Mouse (Mus musculus) midbrain, postnatal 0 days (tissue): Measurements from ENCODE around the gene Nckipsd. TPM values are rescaled to one million over a fixed set of nuclear protein-coding genes. Genes with fewer than 3 reads are reported as not detected.
A peak's percentile ranks its signal among the peaks of the same experiment; 100 is the strongest.

Source experiments
- ATAC-seq: fragments of 200-750 bp; cut with Nextera tagmentation; 2 replicates; pipeline ENCODE4 v1.8.0; 2017; ENCODE audit warnings: moderate number of reproducible peaks, mild to moderate bottlenecking, moderate TSS enrichment, moderate library complexity; ENCODE audit not compliant: low FRiP score
- DNase-seq: peaks from one replicate; pipeline ENCODE4 v3.0.0-alpha.2; 2015; ENCODE audit warnings: low spot score
- H3K27ac ChIP-seq: fragments of 300-500 bp; sonication (generic); 2 replicates; pipeline ENCODE4 v1.5.1; 2014; ENCODE audit warnings: low read depth, mild to moderate bottlenecking, low read length, mixed read lengths
- H3K27me3 ChIP-seq: fragments of 300-500 bp; sonication (generic); 2 replicates; pipeline ENCODE4 v1.6.1; 2014; ENCODE audit warnings: low read length, control low read depth, mixed read lengths; ENCODE audit not compliant: insufficient read depth
- H3K36me3 ChIP-seq: fragments of 300-500 bp; sonication (generic); 2 replicates; pipeline ENCODE4 v1.6.1; 2014; ENCODE audit warnings: low read length, control low read depth, mixed read lengths; ENCODE audit not compliant: insufficient read depth
- H3K4me1 ChIP-seq: fragments of 300-500 bp; sonication (generic); 2 replicates; pipeline ENCODE4 v1.6.1; 2014; ENCODE audit warnings: mild to moderate bottlenecking, control low read depth, antibody characterized with exemption, low read length, mixed read lengths; ENCODE audit not compliant: insufficient read depth
- H3K4me2 ChIP-seq: fragments of 300-500 bp; sonication (generic); 2 replicates; pipeline ENCODE4 v1.6.1; 2014; ENCODE audit warnings: low read depth, mild to moderate bottlenecking, low read length, mixed read lengths; ENCODE audit not compliant: poor library complexity, severe bottlenecking
- H3K4me3 ChIP-seq: fragments of 300-500 bp; sonication (generic); 2 replicates; pipeline ENCODE4 v1.5.1; 2014; ENCODE audit warnings: low read depth, mild to moderate bottlenecking, low read length, moderate library complexity
- H3K9ac ChIP-seq: fragments of 300-500 bp; sonication (generic); replicated peaks from 2 replicates; pipeline ENCODE4 v1.6.1; 2014; ENCODE audit warnings: mild to moderate bottlenecking, low read length, moderate library complexity, mixed read lengths; ENCODE audit not compliant: poor library complexity, severe bottlenecking
- H3K9me3 ChIP-seq: fragments of 300-500 bp; sonication (generic); 2 replicates; pipeline ENCODE4 v1.6.1; 2016; ENCODE audit warnings: low read length, control low read depth
- CTCF ChIP-seq: IDR thresholded peaks from 2 replicates; pipeline ENCODE4 v1.5.1; 2016; ENCODE audit warnings: antibody characterized with exemption, mild to moderate bottlenecking
- WGBS: fragments of 180-500 bp; shearing (Covaris S2); extraction: QIAGEN DNeasy Blood & Tissue Kit; methylation state at CpG from one replicate; pipeline ENCODE4 v1.1.7; 2014; 5-methylcytosine and 5-hydroxymethylcytosine counted together
- polyA plus RNA-seq: library from polyadenylated mRNA; unstranded; fragments of >200 nt; fragmentation: Nextera tagmentation; extraction: Ambion mirVana; gene quantifications from 2 replicates; pipeline ENCODE4 v1.2.1, GENCODE M21; 2015
- total RNA-seq: library from RNA; depleted of rRNA; stranded (reverse); fragments of >200 nt; gene quantifications from 2 replicates; pipeline ENCODE4 v1.2.3, GENCODE M21; 2014

Gene Nckipsd
- total and polyA plus RNA-seq, 2 experiments from 2014 or later: 32.5 to 83.4 TPM

- ATAC-seq (no peak), DNase-seq (no peak)
- Histone ChIP-seq H3K9me3 (no peaks in the 10 kb centered on the region), H3K9ac (no peak overlapping the region), H3K4me3 (no peak overlapping the region), H3K4me1 (peaks cover 6% of the 10 kb centered on the region; the same call in 1 of the 2 replicates), H3K27me3 (no peaks in the 10 kb centered on the region), H3K27ac (no peak overlapping the region), H3K36me3 (peaks cover 41% of the 10 kb centered on the region), H3K4me2 (no peak overlapping the region)
- no peak for TF ChIP-seq CTCF
Measured at GRCm38 (mm10) chr9:108806379-108806778, 1.8 kb upstream of the Nckipsd start.

DNA sequence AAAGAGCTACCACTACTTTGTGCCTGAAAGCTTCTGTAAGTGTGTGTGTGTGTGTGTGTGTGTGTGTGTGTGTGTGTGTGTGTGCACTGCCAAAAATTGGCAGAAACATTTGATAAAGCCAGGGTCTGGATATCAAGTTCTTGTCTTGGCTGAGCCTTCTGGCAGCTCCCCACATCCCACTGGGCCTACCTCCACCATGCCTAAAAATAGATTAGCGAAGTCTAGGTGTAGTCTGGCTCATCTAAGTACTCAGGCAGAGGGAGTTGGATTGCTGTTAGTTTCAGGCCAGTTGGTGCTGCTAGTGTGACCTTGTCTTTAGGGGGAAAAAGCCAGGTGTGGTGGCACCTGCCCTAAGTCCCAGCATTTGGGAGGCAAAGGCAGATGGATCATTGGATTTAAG lies 1.3 kb upstream of the Nckipsd start:
- Histone ChIP-seq H3K9me3 (no peaks in the 10 kb centered on the region), H3K9ac (no peak overlapping the region), H3K27ac (peak overlapping the region; percentile 12; the same call in 1 of the 2 replicates), H3K36me3 (peaks cover 45% of the 10 kb centered on the region), H3K4me3 (no peak overlapping the region), H3K27me3 (no peaks in the 10 kb centered on the region), H3K4me2 (no peak overlapping the region), H3K4me1 (peaks cover 6% of the 10 kb centered on the region; the same call in 1 of the 2 replicates)
- 85% methylated on average over 1 of the region's 1 CpGs for WGBS
- ATAC-seq (no peak), DNase-seq (no peak)
- TF ChIP-seq CTCF: no peak

- ATAC-seq: no peak
- 75% methylated on average over 5 of the region's 5 CpGs for WGBS
- Histone ChIP-seq H3K4me1 (peaks cover 6% of the 10 kb centered on the region; the same call in 1 of the 2 replicates), H3K36me3 (peaks cover 48% of the 10 kb centered on the region), H3K4me2 (no peak overlapping the region; the same call in 1 of the 2 replicates), H3K9me3 (no peaks in the 10 kb centered on the region), H3K9ac (no peak overlapping the region), H3K4me3 (no peak overlapping the region), H3K27ac (peak overlapping the region; percentile 76), H3K27me3 (no peaks in the 10 kb centered on the region)
- TF ChIP-seq CTCF: no peak
- no peak for DNase-seq
Measured at GRCm38 (mm10) chr9:108807674-108808073, 494 bp upstream of the Nckipsd start.

GRCm38 (mm10) chr9:108809188-108809587 lies 1.0 kb downstream of the Nckipsd start:
- Histone ChIP-seq H3K4me2 (peak overlapping the region; percentile 86), H3K4me3 (peak overlapping the region; percentile 80), H3K27me3 (no peaks in the 10 kb centered on the region), H3K9ac (peak overlapping the region; percentile 94), H3K27ac (no peak overlapping the region), H3K4me1 (peaks cover 6% of the 10 kb centered on the region; the same call in 1 of the 2 replicates), H3K9me3 (no peaks in the 10 kb centered on the region), H3K36me3 (peaks cover 61% of the 10 kb centered on the region)
- no peak for TF ChIP-seq CTCF
- no peak for ATAC-seq
- no peak for DNase-seq
- WGBS: 71% methylated on average over 5 of the region's 5 CpGs

- peaks cover 61% of the 10 kb centered on the region for H3K36me3 ChIP-seq
- no peak overlapping the region for H3K9ac ChIP-seq
- H3K9me3 ChIP-seq: no peaks in the 10 kb centered on the region
- no peak for TF ChIP-seq CTCF
- DNase-seq: no peak
- H3K4me3 ChIP-seq: peak overlapping the region; percentile 80; the same call in 1 of the 2 replicates
- ATAC-seq: no peak
- no peak overlapping the region for H3K27ac ChIP-seq
- peak overlapping the region; percentile 86; the same call in 1 of the 2 replicates for H3K4me2 ChIP-seq
- peaks cover 6% of the 10 kb centered on the region; the same call in 1 of the 2 replicates for H3K4me1 ChIP-seq
- WGBS: 86% methylated on average over 6 of the region's 6 CpGs
- H3K27me3 ChIP-seq: no peaks in the 10 kb centered on the region
Measured at GRCm38 (mm10) chr9:108809723-108810122, 1.6 kb downstream of the Nckipsd start.

- WGBS: 80% methylated on average over 5 of the region's 5 CpGs
- H3K9me3 ChIP-seq: no peaks in the 10 kb centered on the region
Measured at GRCm38 (mm10) chr9:108810516-108810915, 2.3 kb downstream of the Nckipsd start.

More at GRCm38 (mm10) chr9:108810516-108810915, 2.3 kb downstream of the Nckipsd start:
- Histone ChIP-seq H3K4me2 (no peak overlapping the region), H3K27ac (no peak overlapping the region), H3K4me3 (no peak overlapping the region), H3K27me3 (no peaks in the 10 kb centered on the region), H3K4me1 (peaks cover 6% of the 10 kb centered on the region; the same call in 1 of the 2 replicates), H3K9ac (no peak overlapping the region), H3K36me3 (peaks cover 63% of the 10 kb centered on the region)
- ATAC-seq (no peak), DNase-seq (no peak)
- no peak for TF ChIP-seq CTCF
